Mouse (Mus musculus) stomach, postnatal 0 days (tissue): ENCODE results near the gene Mkrn3.
A peak's percentile ranks its signal among the peaks of the same experiment; 100 is the strongest.

ENCODE experiments used
- CTCF ChIP-seq: IDR thresholded peaks from 2 replicates; pipeline ENCODE4 v1.5.1; 2016; ENCODE audit warnings: antibody characterized with exemption, low read depth, mild to moderate bottlenecking, moderate library complexity
- EP300 ChIP-seq: optimal IDR thresholded peaks from 2 replicates; pipeline ENCODE3; 2016; ENCODE audit warnings: antibody characterized with exemption

GRCm38 (mm10) chr7:62433243-62433642 lies 13.3 kb upstream of the Mkrn3 start:
- TF ChIP-seq EP300 (no peak), CTCF (peak; percentile 65)
